Mouse (Mus musculus) olfactory bulb, adult 2 months (tissue): ENCODE results near the gene Fbxl18. TPM values are rescaled to one million over a fixed set of nuclear protein-coding genes. Genes with fewer than 3 reads are reported as not detected.
A peak's percentile ranks its signal among the peaks of the same experiment; 100 is the strongest.

Source experiments
- H3K27ac ChIP-seq: fragments of 200-500 bp; 2 replicates; pipeline ENCODE4 v1.5.1; 2012; ENCODE audit warnings: low read depth, low read length; ENCODE audit not compliant: insufficient read depth
- H3K4me1 ChIP-seq: fragments of 200-500 bp; 2 replicates; pipeline ENCODE4 v1.6.1; 2012; ENCODE audit warnings: low read length; ENCODE audit not compliant: control insufficient read depth, insufficient read depth
- H3K4me3 ChIP-seq: fragments of 200-500 bp; 2 replicates; pipeline ENCODE4 v1.5.1; 2012; ENCODE audit warnings: mild to moderate bottlenecking, low read depth, low read length, moderate library complexity; ENCODE audit not compliant: insufficient read depth
- CTCF ChIP-seq: fragments of 200-500 bp; IDR thresholded peaks from 2 replicates; pipeline ENCODE4 v1.5.1; 2012; ENCODE audit warnings: low read depth, mild to moderate bottlenecking, low read length, moderate library complexity; ENCODE audit not compliant: insufficient read depth
- POLR2A ChIP-seq: fragments of 200-500 bp; IDR thresholded peaks from 2 replicates; pipeline ENCODE4 v1.6.1; 2012; ENCODE audit warnings: mild to moderate bottlenecking, low read depth, low read length, moderate library complexity; ENCODE audit not compliant: insufficient read depth
- WGBS: fragments of 180-500 bp; shearing (Covaris S2); methylation state at CpG from one replicate; pipeline ENCODE4 v1.1.7; 2018; 5-methylcytosine and 5-hydroxymethylcytosine counted together
- polyA plus RNA-seq: library from polyadenylated mRNA; stranded (reverse); fragments of >200 nt; gene quantifications from 2 replicates; pipeline ENCODE4 v1.2.4, GENCODE M21; 2012; ENCODE audit warnings: low replicate concordance; ENCODE audit not compliant: missing spikeins, insufficient read depth, insufficient read length

Fbxl18 gene
- polyA plus RNA-seq, 1 experiment: not detected

DNA sequence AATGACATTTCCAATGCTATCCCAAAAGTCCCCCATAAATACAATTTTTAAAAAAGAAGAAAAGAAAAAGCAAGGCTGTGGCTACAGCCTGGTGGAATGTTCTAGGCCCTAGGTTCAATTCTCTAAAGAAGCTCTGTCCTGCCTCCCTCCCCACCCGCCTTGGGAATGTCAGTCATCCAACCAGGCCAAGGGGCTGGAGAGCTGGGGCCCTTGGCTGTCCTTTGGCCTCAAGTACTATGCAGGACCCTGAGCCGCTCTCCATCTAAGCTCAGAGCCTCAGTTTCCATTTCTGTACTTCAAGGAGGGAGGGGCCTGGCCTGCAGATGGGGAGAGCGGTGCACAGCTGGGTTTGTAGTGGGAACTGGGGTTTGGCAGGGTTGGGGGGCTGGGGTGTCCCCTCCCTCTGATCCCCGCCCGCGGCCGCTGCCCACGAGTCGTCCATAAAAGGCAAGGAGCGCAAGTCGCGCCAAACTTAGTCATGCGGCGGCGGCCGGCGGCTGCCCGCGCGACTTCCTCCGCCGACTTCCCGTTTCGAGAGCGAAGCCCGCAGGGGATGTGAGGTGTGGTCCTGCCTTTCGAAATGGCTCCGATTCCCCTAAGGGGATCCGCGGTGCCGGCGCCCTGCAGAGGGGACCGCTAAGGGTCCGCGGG lies 33.7 kb upstream of the Fbxl18 start:
- Histone ChIP-seq H3K27ac (no peak overlapping the region), H3K4me3 (peak overlapping the region; percentile 51), H3K4me1 (peaks cover 4% of the 10 kb centered on the region; the same call in 1 of the 2 replicates)
- WGBS: 5% methylated on average over 35 of the region's 35 CpGs
- TF ChIP-seq POLR2A: no peak
- no peak for TF ChIP-seq CTCF

DNA sequence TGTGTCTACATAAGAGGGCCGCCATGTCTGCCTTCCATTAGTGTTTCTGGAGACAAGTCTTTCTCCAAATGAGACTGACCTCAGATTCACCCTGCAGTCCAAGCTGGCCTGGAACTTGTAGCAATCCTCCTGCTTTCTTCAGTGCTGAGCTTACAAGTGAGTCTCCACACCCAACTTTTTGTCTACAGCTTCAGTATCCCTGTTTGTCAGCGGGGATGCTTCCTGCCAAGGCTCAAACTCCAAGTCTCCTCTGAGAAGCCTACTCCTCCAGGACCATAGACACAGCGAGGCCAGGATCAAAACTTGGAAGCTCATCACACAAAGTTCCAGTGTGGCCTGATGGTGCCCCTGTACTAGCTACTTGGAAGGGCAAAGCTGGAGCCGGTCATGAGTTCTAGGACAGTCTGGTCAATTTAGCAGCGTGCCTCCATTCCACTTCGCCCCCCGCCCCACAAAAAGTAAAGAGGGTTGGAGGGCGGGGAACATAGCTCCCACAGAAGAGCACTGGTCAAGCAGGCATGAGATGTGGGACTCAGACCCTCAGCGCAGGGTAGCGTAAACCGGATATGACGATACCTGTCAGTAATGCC lies 32.2 kb upstream of the Fbxl18 start:
- no peak overlapping the region for H3K4me3 ChIP-seq
- TF ChIP-seq CTCF (no peak), POLR2A (no peak)
- H3K4me1 ChIP-seq: peaks cover 4% of the 10 kb centered on the region; the same call in 1 of the 2 replicates
- H3K27ac ChIP-seq: no peak overlapping the region
- WGBS: 96% methylated on average over 12 of the region's 12 CpGs

DNA sequence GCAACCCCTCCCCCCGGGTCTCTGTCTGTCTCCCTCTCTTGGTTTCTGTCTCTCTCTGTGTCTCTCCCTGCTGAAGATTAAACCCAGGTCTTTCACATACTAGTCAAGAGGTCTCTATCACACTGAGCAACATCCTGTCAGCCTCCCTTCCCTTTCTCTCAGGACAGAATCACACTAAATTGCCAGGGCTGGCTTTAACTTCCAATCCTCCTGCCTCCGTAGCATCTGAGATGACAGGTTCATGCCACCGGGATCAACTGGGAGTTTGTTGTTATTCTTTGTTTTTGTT lies 31.7 kb upstream of the Fbxl18 start:
- H3K4me3 ChIP-seq: no peak overlapping the region
- TF ChIP-seq POLR2A: no peak
- TF ChIP-seq CTCF: no peak
- peaks cover 4% of the 10 kb centered on the region; the same call in 1 of the 2 replicates for H3K4me1 ChIP-seq
- 52% methylated on average over 3 of the region's 3 CpGs for WGBS
- no peak overlapping the region for H3K27ac ChIP-seq

DNA sequence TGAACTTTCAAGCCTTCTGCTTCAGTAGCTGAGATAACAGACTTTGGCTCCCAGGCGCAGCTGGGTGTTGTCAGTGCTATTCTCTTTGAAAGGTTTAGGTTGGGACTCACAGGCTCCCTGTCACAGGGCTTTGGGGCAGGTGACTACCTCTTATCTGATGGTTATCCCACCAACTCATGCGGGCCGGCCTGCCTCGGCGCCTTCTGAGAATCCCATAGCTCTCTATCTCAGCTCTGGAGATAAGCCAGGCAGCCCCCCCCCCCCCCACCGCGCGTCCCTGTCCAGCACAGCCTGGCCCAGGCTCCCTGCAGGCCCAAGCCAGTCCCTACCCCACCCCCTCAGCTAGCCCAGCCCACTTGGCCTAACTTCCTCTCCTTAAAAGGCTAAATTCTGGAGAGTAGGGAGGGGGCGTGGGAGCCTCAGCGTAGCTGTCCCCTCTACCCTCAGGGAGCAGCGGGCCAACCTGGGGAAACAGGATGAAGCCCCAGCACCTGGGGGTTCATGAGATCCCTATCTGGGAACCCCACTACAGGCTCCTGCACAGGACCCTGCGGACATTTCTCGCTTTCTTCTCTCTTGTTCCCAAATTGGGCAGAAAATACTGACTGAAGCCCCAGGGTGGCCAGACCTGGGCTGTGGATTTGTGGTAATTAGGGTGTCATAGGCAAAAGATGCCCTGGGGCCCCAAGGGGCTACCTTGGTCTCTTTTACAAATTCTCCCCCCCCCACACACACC lies 31.2 kb upstream of the Fbxl18 start:
- Histone ChIP-seq H3K4me3 (no peak overlapping the region), H3K27ac (no peak overlapping the region), H3K4me1 (peaks cover 5% of the 10 kb centered on the region; the same call in 1 of the 2 replicates)
- WGBS: 51% methylated on average over 13 of the region's 13 CpGs
- TF ChIP-seq POLR2A (no peak), CTCF (no peak)

- Histone ChIP-seq H3K4me3 (no peak overlapping the region), H3K27ac (no peak overlapping the region), H3K4me1 (peaks cover 15% of the 10 kb centered on the region)
- TF ChIP-seq POLR2A (no peak), CTCF (no peak)
- 79% methylated on average over 12 of the region's 12 CpGs for WGBS
Measured at GRCm38 (mm10) chr5:142924336-142924959, 29.2 kb upstream of the Fbxl18 start.

- Histone ChIP-seq H3K4me1 (peaks cover 13% of the 10 kb centered on the region), H3K27ac (no peak overlapping the region), H3K4me3 (no peak overlapping the region)
- TF ChIP-seq POLR2A (no peak), CTCF (no peak)
- 85% methylated on average over 3 of the region's 3 CpGs for WGBS
Measured at GRCm38 (mm10) chr5:142923781-142924180, 28.6 kb upstream of the Fbxl18 start.

GRCm38 (mm10) chr5:142922251-142922650 lies 27.0 kb upstream of the Fbxl18 start:
- no peak for TF ChIP-seq POLR2A
- TF ChIP-seq CTCF: no peak
- H3K4me3 ChIP-seq: no peak overlapping the region
- H3K27ac ChIP-seq: no peak overlapping the region
- WGBS: 82% methylated on average over 5 of the region's 5 CpGs
- H3K4me1 ChIP-seq: peaks cover 11% of the 10 kb centered on the region

DNA sequence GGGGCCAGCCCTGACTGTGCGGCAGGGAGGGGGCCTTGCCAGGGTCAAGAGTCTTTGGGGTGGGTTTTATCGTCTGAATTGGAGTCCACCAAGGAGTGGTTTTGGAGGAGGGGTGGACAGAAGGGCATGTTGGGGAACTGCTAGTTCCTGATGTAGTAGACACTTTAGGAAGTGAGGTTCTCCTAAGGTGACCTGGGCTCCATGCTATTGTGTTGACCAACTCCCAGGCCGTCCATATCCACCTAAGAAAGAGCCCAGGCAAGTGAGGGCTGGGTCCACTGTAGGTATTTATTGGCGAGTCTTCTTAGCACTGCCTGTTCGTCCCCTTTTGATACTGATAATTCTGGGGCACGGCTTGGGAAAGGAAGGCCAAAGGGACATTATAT lies 25.8 kb upstream of the Fbxl18 start:
- no peak for TF ChIP-seq CTCF
- no peak for TF ChIP-seq POLR2A
- Histone ChIP-seq H3K4me1 (peaks cover 11% of the 10 kb centered on the region), H3K27ac (0 out of 2 replicates have a peak overlapping the region, but pooled peaks have one; percentile 12), H3K4me3 (no peak overlapping the region)
- WGBS: 80% methylated on average over 6 of the region's 6 CpGs

DNA sequence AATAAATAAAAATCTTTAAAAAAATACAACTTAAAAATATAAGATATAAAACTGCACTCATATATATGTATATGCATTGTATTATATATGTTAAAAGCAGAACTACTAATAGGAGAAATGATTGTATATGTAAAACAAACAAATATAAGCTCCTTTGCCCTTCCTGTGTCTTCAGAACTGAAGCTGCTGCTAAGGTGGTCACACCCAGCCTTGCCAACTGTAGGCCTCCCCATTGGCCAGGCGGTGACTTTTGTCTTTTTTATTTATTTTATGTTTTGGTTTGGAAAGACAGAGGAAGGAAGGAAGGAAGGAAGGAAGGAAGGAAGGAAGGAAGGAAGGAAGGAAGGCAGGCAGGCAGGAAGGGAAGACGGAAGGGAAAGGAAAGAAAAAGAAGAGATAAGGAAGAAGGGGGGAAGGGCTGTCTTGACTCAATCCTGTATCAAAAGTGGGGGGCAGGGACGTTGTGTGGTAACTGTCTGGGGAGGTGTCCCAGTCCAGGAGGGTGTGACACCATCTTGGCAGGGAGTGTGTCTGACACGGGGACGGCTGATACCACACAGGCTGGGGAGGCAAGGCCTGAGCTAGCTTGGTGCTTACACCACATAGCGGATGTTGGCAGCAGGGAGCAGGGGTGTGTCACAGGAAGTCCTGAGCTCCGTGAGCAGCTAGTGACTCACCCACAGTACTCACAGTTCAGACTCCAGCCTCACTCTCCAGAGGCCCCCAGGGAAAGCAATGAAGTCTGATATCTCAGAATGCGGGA lies 25.3 kb upstream of the Fbxl18 start:
- H3K4me3 ChIP-seq: no peak overlapping the region
- 54% methylated on average over 8 of the region's 8 CpGs for WGBS
- TF ChIP-seq CTCF (no peak), POLR2A (no peak)
- peaks cover 11% of the 10 kb centered on the region for H3K4me1 ChIP-seq
- peak overlapping the region; percentile 42; the same call in 1 of the 2 replicates for H3K27ac ChIP-seq
